Mouse (Mus musculus): ENCODE measurements around the gene Fam57b.

DNA sequence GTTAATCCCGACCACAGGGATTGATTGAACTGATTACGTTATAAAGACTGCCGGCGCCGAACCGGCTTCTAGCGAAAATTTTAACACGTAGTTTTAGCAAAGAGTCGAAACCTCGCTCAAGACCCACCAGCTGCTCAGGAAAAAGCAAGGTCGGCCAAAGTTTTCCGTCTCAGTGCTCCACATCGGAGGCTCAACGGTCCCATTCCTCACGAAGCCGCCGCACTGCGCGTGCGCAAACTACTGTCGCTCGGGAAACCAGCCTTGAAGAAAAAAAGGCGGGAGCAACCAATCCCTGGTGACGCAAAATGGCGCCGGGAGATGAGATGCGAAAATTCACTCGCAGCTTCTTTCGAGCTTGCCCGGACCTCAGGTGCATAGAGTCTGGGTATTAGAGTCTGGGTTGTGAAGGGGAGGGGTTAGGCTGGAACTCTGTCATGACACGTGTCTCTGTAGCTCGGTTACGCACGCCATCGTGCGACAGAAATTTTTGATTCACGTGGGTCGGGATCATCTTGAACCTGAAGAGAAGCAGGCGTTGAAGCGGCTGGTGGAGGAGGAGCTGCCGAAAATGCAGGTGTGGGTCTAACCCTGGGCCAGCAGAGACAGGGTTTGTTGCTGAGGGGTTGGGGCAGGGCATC, 64.8 kb downstream of the Fam57b start, which contains the start of gene Ino80e:
- TF ChIP-seq GATA1 (IDR thresholded peaks at IDR 0.05; ENCODE audit: low read length) = no peak
- TF ChIP-seq TAL1 (IDR thresholded peaks at IDR 0.05; ENCODE audit: low read length) = no peak

Measured in erythroblast, embryonic 14.5 days (primary cell).